Mouse (Mus musculus) cerebellum, adult 2 months (tissue): ENCODE measurements at regions not wholly inside any gene's neighbourhood (a gene's known extent, or its start where the extent isn't known, plus 50 kb on each side); places are given as distances from the start of the nearest gene placed in this dataset.

ENCODE experiments used
- DNase-seq, 2 experiments: peaks; one replicate each; pipeline ENCODE4 v3.0.0; 2021
- H3K27ac ChIP-seq: fragments of 200-500 bp; 2 replicates; pipeline ENCODE4 v1.5.1; 2012; ENCODE audit warnings: low read length, control low read depth, inconsistent platforms; ENCODE audit not compliant: insufficient read depth
- H3K27me3 ChIP-seq: fragments of 200-500 bp; 2 replicates; pipeline ENCODE4 v1.6.1; 2012; ENCODE audit warnings: inconsistent platforms, mild to moderate bottlenecking, low read length, moderate library complexity; ENCODE audit not compliant: control insufficient read depth, insufficient read depth
- H3K4me1 ChIP-seq: fragments of 200-500 bp; 2 replicates; pipeline ENCODE4 v1.6.1; 2011; ENCODE audit warnings: low read length; ENCODE audit not compliant: control insufficient read depth, insufficient read depth
- H3K4me3 ChIP-seq: fragments of 200-500 bp; replicated peaks from 2 replicates; pipeline ENCODE3; 2011; ENCODE audit warnings: mild to moderate bottlenecking, low read depth, low read length, control low read depth; ENCODE audit not compliant: insufficient read depth
- CTCF ChIP-seq: fragments of 200-500 bp; IDR thresholded peaks from 2 replicates; pipeline ENCODE4 v1.5.1; 2011; ENCODE audit warnings: low read depth, mild to moderate bottlenecking, control low read depth, low read length, moderate library complexity, borderline replicate concordance; ENCODE audit not compliant: insufficient read depth
- POLR2A ChIP-seq: fragments of 200-500 bp; IDR thresholded peaks from 2 replicates; pipeline ENCODE4 v1.6.1; 2011; ENCODE audit warnings: low read length, control low read depth, borderline replicate concordance; ENCODE audit not compliant: insufficient read depth
- WGBS: fragments of 180-500 bp; shearing (Covaris S2); methylation state at CpG from one replicate; pipeline ENCODE4 v1.1.7; 2018; 5-methylcytosine and 5-hydroxymethylcytosine counted together

DNA sequence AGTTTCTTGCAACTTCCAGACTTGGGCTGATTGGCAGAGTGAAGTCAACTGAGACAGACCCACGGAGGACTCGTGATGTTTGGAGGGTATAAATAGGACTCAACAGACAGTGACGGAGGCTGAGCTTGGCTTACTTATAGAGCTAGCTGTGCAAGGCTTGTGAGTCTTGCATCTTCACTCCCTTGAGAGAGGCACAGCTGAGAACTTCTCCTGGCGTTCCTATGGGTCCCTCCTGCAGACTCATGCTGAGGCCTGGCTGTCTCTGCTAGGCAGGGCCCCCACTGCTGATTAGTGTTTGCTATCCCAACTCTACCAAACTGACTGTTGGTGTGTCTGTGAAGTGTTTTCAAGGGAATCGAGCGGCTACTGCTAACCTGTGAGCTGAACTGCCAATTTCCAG lies 553.0 kb downstream of the Zfp704 start:
- 75% methylated on average over 6 of the region's 6 CpGs for WGBS

DNA sequence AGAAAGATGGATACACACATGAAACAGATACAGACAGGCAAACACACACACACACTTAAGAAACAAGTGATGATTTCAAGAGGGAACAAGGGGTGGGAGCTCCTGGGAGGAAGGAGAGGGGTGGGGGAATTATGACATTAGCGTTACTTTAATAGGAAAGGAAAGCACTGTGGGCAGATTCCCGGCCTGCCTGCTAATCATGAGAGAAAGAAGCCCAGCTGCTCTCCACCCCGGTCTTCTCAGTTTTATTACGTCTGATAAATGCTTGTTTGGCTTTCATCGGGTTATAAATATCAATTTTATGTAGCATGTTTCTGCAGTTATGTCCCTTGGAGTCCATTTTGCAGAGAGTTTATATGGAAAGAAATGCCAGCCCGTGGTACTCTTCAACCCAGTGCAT lies 554.1 kb downstream of the Zfp704 start:
- WGBS: 78% methylated on average over 6 of the region's 6 CpGs
- Histone ChIP-seq H3K4me3 (no peak overlapping the region), H3K27ac (no peak overlapping the region), H3K4me1 (no peaks in the 10 kb centered on the region), H3K27me3 (no peaks in the 10 kb centered on the region)
- DNase-seq: no peak
- no peak for TF ChIP-seq POLR2A
- no peak for TF ChIP-seq CTCF

More for the DNA sequence above, 553.0 kb downstream of the Zfp704 start:
- Histone ChIP-seq H3K4me3 (no peak overlapping the region), H3K27ac (no peak overlapping the region), H3K4me1 (no peaks in the 10 kb centered on the region), H3K27me3 (no peaks in the 10 kb centered on the region)
- TF ChIP-seq CTCF (no peak), POLR2A (no peak)
- DNase-seq: no peak
